Mouse (Mus musculus) embryonic facial prominence, embryonic 15.5 days (tissue): ENCODE results near the gene Slfn9. TPM values are rescaled to one million over a fixed set of nuclear protein-coding genes. Genes with fewer than 3 reads are reported as not detected.
"Not testable (repeated sequence)": the region's sequence is repeated elsewhere in the genome, so short reads cannot be mapped to it uniquely, and the experiment has no call there.

Experiments used
- ATAC-seq: fragments of 200-750 bp; cut with Nextera tagmentation; 2 replicates; pipeline ENCODE4 v1.8.0; 2017; ENCODE audit warnings: low read depth, moderate TSS enrichment; ENCODE audit not compliant: insufficient number of reproducible peaks, low FRiP score, low TSS enrichment
- H3K27ac ChIP-seq: fragments of 300-500 bp; sonication (generic); replicated peaks from 2 replicates; pipeline ENCODE4 v1.5.1; 2015; ENCODE audit warnings: mild to moderate bottlenecking, inconsistent platforms
- H3K27me3 ChIP-seq: fragments of 300-500 bp; sonication (generic); 2 replicates; pipeline ENCODE4 v1.6.1; 2015; ENCODE audit warnings: inconsistent platforms
- H3K36me3 ChIP-seq: fragments of 300-500 bp; sonication (generic); 2 replicates; pipeline ENCODE4 v1.6.1; 2015; ENCODE audit warnings: mild to moderate bottlenecking, inconsistent platforms
- H3K4me1 ChIP-seq: fragments of 300-500 bp; sonication (generic); 2 replicates; pipeline ENCODE4 v1.6.1; 2015; ENCODE audit warnings: inconsistent platforms
- H3K4me2 ChIP-seq: fragments of 300-500 bp; sonication (generic); replicated peaks from 2 replicates; pipeline ENCODE4 v1.6.1; 2015; ENCODE audit warnings: mild to moderate bottlenecking, inconsistent platforms
- H3K4me3 ChIP-seq: fragments of 300-500 bp; sonication (generic); replicated peaks from 2 replicates; pipeline ENCODE4 v1.5.1; 2015; ENCODE audit warnings: mild to moderate bottlenecking, inconsistent platforms
- H3K9ac ChIP-seq: fragments of 300-500 bp; sonication (generic); 2 replicates; pipeline ENCODE4 v1.6.1; 2015; ENCODE audit warnings: inconsistent platforms
- H3K9me3 ChIP-seq: fragments of 300-500 bp; sonication (generic); replicated peaks from 2 replicates; pipeline ENCODE4 v1.6.1; 2016; ENCODE audit warnings: inconsistent platforms
- WGBS: fragments of 180-500 bp; shearing (Covaris S2); methylation state at CpG from one replicate; pipeline ENCODE4 v1.1.7; 2015; 5-methylcytosine and 5-hydroxymethylcytosine counted together
- polyA plus RNA-seq: library from polyadenylated mRNA; unstranded; fragments of >200 nt; fragmentation: Nextera tagmentation; extraction: Ambion mirVana; gene quantifications from 2 replicates; pipeline ENCODE4 v1.2.1, GENCODE M21; 2015

Gene Slfn9
- polyA plus RNA-seq: 14.9 and 15.0 TPM in 2 replicates

- Histone ChIP-seq H3K27me3 (no peaks in the 10 kb centered on the region), H3K27ac (peak within 1 kb of the TSS; percentile 67), H3K9me3 (no peaks in the 10 kb centered on the region), H3K4me1 (peaks cover 11% of the 10 kb centered on the region), H3K4me2 (peak within 1 kb of the TSS; percentile 64), H3K36me3 (peaks cover 2% of the 10 kb centered on the region; the same call in 1 of the 2 replicates), H3K9ac (peak within 1 kb of the TSS; percentile 18), H3K4me3 (peak within 1 kb of the TSS; percentile 47)
- under 1% methylated on average over 14 of the region's 14 CpGs for WGBS
- ATAC-seq: no peak; the same call in 1 of the 2 replicates
Observed at GRCm38 (mm10) chr11:82991469-82992166, at the start of gene Slfn9. Gene Slfn9, minus strand, starts transcription at chr11:82991830.

DNA sequence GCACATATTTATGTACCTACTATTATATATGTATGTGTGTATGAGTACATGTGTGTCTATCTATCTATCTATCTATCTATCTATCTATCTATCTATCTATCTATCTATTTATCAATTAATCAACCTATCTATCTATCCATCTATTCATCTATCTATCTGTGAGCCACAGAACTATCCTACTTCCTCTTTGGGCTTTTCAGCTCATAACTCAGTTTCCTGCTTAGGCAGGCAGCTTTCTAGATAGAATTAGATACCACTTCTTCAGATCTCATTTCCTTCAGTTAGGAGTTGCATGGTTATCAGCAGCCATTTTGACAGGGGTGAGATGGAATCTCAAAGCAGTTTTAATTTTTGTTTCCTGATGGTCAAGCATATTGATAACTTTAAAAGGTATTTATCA lies 49.4 kb upstream of the Slfn9 start:
- no peaks in the 10 kb centered on the region for H3K36me3 ChIP-seq
- no peaks in the 10 kb centered on the region for H3K4me1 ChIP-seq
- no peak overlapping the region for H3K4me3 ChIP-seq
- no peak overlapping the region for H3K27ac ChIP-seq
- no peak overlapping the region for H3K4me2 ChIP-seq
- H3K9me3 ChIP-seq: no peaks in the 10 kb centered on the region
- no peak for ATAC-seq
- H3K9ac ChIP-seq: no peak overlapping the region
- 0 out of 2 replicates have a peak, but pooled peaks cover 4% of the 10 kb centered on the region for H3K27me3 ChIP-seq

- no peaks in the 10 kb centered on the region for H3K36me3 ChIP-seq
- peak overlapping the region; percentile 16 for H3K4me3 ChIP-seq
- no peak overlapping the region for H3K9ac ChIP-seq
- WGBS: 26% methylated on average over 1 of the region's 1 CpGs
- H3K9me3 ChIP-seq: no peaks in the 10 kb centered on the region
- H3K4me1 ChIP-seq: no peaks in the 10 kb centered on the region
- no peak overlapping the region for H3K27ac ChIP-seq
- no peak overlapping the region for H3K4me2 ChIP-seq
- ATAC-seq: no peak
- 0 out of 2 replicates have a peak, but pooled peaks cover 4% of the 10 kb centered on the region for H3K27me3 ChIP-seq
Observed at GRCm38 (mm10) chr11:83040325-83040724, 48.7 kb upstream of the Slfn9 start.

GRCm38 (mm10) chr11:83039796-83040195 lies 48.2 kb upstream of the Slfn9 start:
- no peak for ATAC-seq
- H3K4me2 ChIP-seq: peak overlapping the region; percentile 26; the same call in 1 of the 2 replicates
- H3K4me3 ChIP-seq: peak overlapping the region; percentile 16
- no peak overlapping the region for H3K9ac ChIP-seq
- H3K27ac ChIP-seq: no peak overlapping the region
- H3K36me3 ChIP-seq: no peaks in the 10 kb centered on the region
- H3K27me3 ChIP-seq: 0 out of 2 replicates have a peak, but pooled peaks cover 4% of the 10 kb centered on the region
- no peaks in the 10 kb centered on the region for H3K4me1 ChIP-seq
- no peaks in the 10 kb centered on the region for H3K9me3 ChIP-seq
- WGBS: 12% methylated on average over 19 of the region's 19 CpGs

GRCm38 (mm10) chr11:83039156-83039555 lies 47.5 kb upstream of the Slfn9 start:
- H3K4me3 ChIP-seq: no peak overlapping the region
- no peak for ATAC-seq
- no peak overlapping the region for H3K4me2 ChIP-seq
- no peaks in the 10 kb centered on the region for H3K9me3 ChIP-seq
- H3K9ac ChIP-seq: no peak overlapping the region
- H3K27ac ChIP-seq: no peak overlapping the region
- no peaks in the 10 kb centered on the region for H3K4me1 ChIP-seq
- 67% methylated on average over 1 of the region's 1 CpGs for WGBS
- H3K36me3 ChIP-seq: no peaks in the 10 kb centered on the region
- 0 out of 2 replicates have a peak, but pooled peaks cover 4% of the 10 kb centered on the region for H3K27me3 ChIP-seq

GRCm38 (mm10) chr11:83038686-83039085 lies 47.1 kb upstream of the Slfn9 start:
- 75% methylated on average over 3 of the region's 3 CpGs for WGBS
- not testable (repeated sequence) for H3K27me3 ChIP-seq, H3K9ac ChIP-seq, H3K27ac ChIP-seq, ATAC-seq, H3K4me3 ChIP-seq, H3K4me2 ChIP-seq, H3K36me3 ChIP-seq, H3K4me1 ChIP-seq, H3K9me3 ChIP-seq

GRCm38 (mm10) chr11:83020621-83021020 lies 29.0 kb upstream of the Slfn9 start, which contains the start of gene Slfn8:
Gene Slfn8, minus strand, starts transcription at chr11:83020810.
- Histone ChIP-seq H3K4me1 (0 out of 2 replicates have a peak, but pooled peaks cover 6% of the 10 kb centered on the region), H3K9me3 (no peaks in the 10 kb centered on the region), H3K9ac (no peak within 1 kb of the TSS), H3K36me3 (no peaks in the 10 kb centered on the region), H3K4me3 (no peak within 1 kb of the TSS), H3K27me3 (no peaks in the 10 kb centered on the region), H3K27ac (no peak within 1 kb of the TSS), H3K4me2 (no peak within 1 kb of the TSS)
- ATAC-seq: no peak
- 46% methylated on average over 5 of the region's 5 CpGs for WGBS

DNA sequence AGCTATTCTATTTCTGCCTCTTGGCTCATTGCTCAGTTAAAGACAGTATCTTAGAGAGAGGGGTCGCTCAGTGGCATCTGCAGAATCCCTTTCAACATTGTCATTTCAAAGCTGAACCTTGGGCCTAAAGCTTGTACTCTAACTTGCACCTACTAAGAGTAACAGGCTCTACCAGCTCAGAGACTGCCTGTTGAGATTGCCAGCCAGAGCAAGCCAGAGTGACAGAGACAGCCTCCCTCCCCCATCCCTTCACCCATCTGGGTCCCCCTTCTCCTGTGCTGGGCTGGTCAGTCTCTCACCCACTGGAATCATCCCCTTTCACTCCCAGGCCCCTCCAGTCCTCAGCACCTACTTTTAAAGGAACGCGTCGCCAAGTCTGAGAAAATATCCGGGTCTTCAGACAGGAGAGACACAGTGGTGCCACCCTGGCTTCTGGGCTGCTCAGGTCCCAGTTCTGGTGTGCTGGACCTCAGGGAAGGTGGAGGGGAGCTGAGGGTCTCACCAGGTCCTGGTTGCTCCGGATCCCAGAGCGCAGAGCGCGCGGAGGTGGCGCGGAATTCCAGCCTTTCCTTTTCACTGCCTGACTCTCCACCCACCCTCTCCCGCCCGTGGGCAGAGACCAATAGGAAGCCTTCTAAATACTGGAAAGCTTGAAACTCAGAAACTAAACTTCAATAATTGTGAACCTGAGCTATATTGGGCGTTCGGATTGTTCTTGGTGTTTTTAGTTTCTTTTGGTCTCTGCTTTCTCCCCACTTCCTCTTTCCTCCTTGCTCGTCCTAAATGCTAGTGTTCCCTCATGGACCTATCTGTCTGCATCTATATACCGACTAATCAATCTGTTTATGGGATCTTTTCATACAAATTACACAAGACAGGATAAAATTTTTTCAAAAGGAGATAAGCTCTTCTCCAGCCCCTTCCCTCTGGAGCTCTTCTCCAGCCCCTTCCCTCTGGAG lies 28.2 kb upstream of the Slfn9 start:
- H3K27me3 ChIP-seq, H3K36me3 ChIP-seq, H3K4me3 ChIP-seq, H3K9ac ChIP-seq, H3K4me2 ChIP-seq, ATAC-seq, H3K27ac ChIP-seq, H3K4me1 ChIP-seq, H3K9me3 ChIP-seq: not testable (repeated sequence)
- 78% methylated on average over 18 of the region's 18 CpGs for WGBS

DNA sequence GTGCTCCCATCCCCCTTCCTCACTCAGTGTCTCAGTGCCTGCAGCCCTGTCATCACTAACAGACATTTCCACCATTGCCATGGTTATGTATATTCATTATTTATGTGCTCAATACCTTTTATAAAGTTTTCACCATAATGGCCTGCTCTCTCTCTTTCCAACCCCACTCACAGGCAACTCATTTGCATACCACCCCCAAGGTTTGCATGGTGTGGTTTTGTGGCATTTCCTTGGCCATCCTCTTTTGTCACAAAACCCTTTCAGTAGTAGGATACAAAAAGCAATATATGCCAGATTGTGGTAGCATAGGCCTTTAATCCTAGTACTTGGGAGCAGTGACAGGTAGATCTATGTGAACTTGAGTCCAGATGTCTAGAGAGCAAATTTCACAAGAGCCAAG lies 24.5 kb upstream of the Slfn9 start:
- no peak overlapping the region for H3K4me3 ChIP-seq
- no peak overlapping the region for H3K4me2 ChIP-seq
- H3K9me3 ChIP-seq: no peaks in the 10 kb centered on the region
- no peak overlapping the region for H3K27ac ChIP-seq
- no peaks in the 10 kb centered on the region for H3K27me3 ChIP-seq
- no peak overlapping the region for H3K9ac ChIP-seq
- no peak for ATAC-seq
- no peaks in the 10 kb centered on the region for H3K36me3 ChIP-seq
- H3K4me1 ChIP-seq: 0 out of 2 replicates have a peak, but pooled peaks cover 6% of the 10 kb centered on the region

GRCm38 (mm10) chr11:83013356-83013755 lies 21.7 kb upstream of the Slfn9 start:
- no peaks in the 10 kb centered on the region for H3K27me3 ChIP-seq
- H3K27ac ChIP-seq: no peak overlapping the region
- H3K9ac ChIP-seq: no peak overlapping the region
- H3K36me3 ChIP-seq: no peaks in the 10 kb centered on the region
- no peaks in the 10 kb centered on the region for H3K4me1 ChIP-seq
- H3K4me2 ChIP-seq: no peak overlapping the region
- 88% methylated on average over 1 of the region's 1 CpGs for WGBS
- H3K4me3 ChIP-seq: no peak overlapping the region
- no peak for ATAC-seq
- H3K9me3 ChIP-seq: no peaks in the 10 kb centered on the region
